Mouse (Mus musculus) forebrain, embryonic 15.5 days (tissue): ENCODE measurements at regions not wholly inside any gene's neighbourhood (a gene's known extent, or its start where the extent isn't known, plus 50 kb on each side); places are given as distances from the start of the nearest gene placed in this dataset.
A peak's percentile ranks its signal among the peaks of the same experiment; 100 is the strongest.

Experiments
- ATAC-seq: fragments of 200-750 bp; cut with Nextera tagmentation; replicated peaks from 2 replicates; pipeline ENCODE4 v1.8.0; 2017; ENCODE audit warnings: mild to moderate bottlenecking, moderate TSS enrichment, moderate library complexity
- H3K27ac ChIP-seq: fragments of 300-500 bp; sonication (generic); replicated peaks from 2 replicates; pipeline ENCODE4 v1.5.1; 2015; ENCODE audit warnings: mild to moderate bottlenecking, inconsistent platforms
- H3K27me3 ChIP-seq: fragments of 300-500 bp; sonication (generic); 2 replicates; pipeline ENCODE4 v1.6.1; 2015; ENCODE audit warnings: inconsistent platforms
- H3K36me3 ChIP-seq: fragments of 300-500 bp; sonication (generic); 2 replicates; pipeline ENCODE4 v1.6.1; 2015; ENCODE audit warnings: mild to moderate bottlenecking, inconsistent platforms
- H3K4me1 ChIP-seq: fragments of 300-500 bp; sonication (generic); 2 replicates; pipeline ENCODE4 v1.6.1; 2015; ENCODE audit warnings: inconsistent platforms
- H3K4me2 ChIP-seq: fragments of 300-500 bp; sonication (generic); replicated peaks from 2 replicates; pipeline ENCODE4 v1.6.1; 2015; ENCODE audit warnings: mild to moderate bottlenecking, inconsistent platforms
- H3K4me3 ChIP-seq: fragments of 300-500 bp; sonication (generic); 2 replicates; pipeline ENCODE4 v1.5.1; 2015; ENCODE audit warnings: mild to moderate bottlenecking, inconsistent platforms
- H3K9ac ChIP-seq: fragments of 300-500 bp; sonication (generic); replicated peaks from 2 replicates; pipeline ENCODE4 v1.6.1; 2015; ENCODE audit warnings: mild to moderate bottlenecking, inconsistent platforms
- H3K9me3 ChIP-seq: fragments of 300-500 bp; sonication (generic); 2 replicates; pipeline ENCODE4 v1.6.1; 2016; ENCODE audit warnings: inconsistent platforms
- WGBS: fragments of 180-500 bp; shearing (Covaris S2); methylation state at CpG from one replicate; pipeline ENCODE4 v1.1.7; 2015; ENCODE audit warnings: mixed read lengths; 5-methylcytosine and 5-hydroxymethylcytosine counted together

GRCm38 (mm10) chr9:41821401-41821800 is 302.7 kb downstream of the Sorl1 start:
- Histone ChIP-seq H3K4me1 (no peaks in the 10 kb centered on the region), H3K4me3 (no peak overlapping the region), H3K4me2 (no peak overlapping the region), H3K36me3 (no peaks in the 10 kb centered on the region), H3K9ac (no peak overlapping the region), H3K9me3 (no peaks in the 10 kb centered on the region), H3K27me3 (no peaks in the 10 kb centered on the region), H3K27ac (no peak overlapping the region)
- no peak for ATAC-seq
- 67% methylated on average over 4 of the region's 4 CpGs for WGBS

GRCm38 (mm10) chr9:41817740-41818461 is 306.2 kb downstream of the Sorl1 start:
- Histone ChIP-seq H3K9me3 (no peaks in the 10 kb centered on the region), H3K4me2 (no peak overlapping the region), H3K9ac (no peak overlapping the region), H3K27me3 (no peaks in the 10 kb centered on the region), H3K4me3 (no peak overlapping the region), H3K36me3 (no peaks in the 10 kb centered on the region), H3K27ac (no peak overlapping the region), H3K4me1 (no peaks in the 10 kb centered on the region)
- 79% methylated on average over 11 of the region's 11 CpGs for WGBS
- no peak for ATAC-seq

GRCm38 (mm10) chr9:41815921-41816320 is 308.2 kb downstream of the Sorl1 start:
- no peaks in the 10 kb centered on the region for H3K9me3 ChIP-seq
- H3K36me3 ChIP-seq: no peaks in the 10 kb centered on the region
- no peak overlapping the region for H3K4me3 ChIP-seq
- no peak overlapping the region for H3K4me2 ChIP-seq
- WGBS: 94% methylated on average over 2 of the region's 2 CpGs
- H3K27me3 ChIP-seq: no peaks in the 10 kb centered on the region
- no peak overlapping the region for H3K9ac ChIP-seq
- no peaks in the 10 kb centered on the region for H3K4me1 ChIP-seq
- no peak overlapping the region for H3K27ac ChIP-seq
- no peak for ATAC-seq

GRCm38 (mm10) chr9:41809291-41809690 is 314.8 kb downstream of the Sorl1 start:
- Histone ChIP-seq H3K4me2 (no peak overlapping the region), H3K27ac (no peak overlapping the region), H3K4me1 (peaks cover 23% of the 10 kb centered on the region), H3K9me3 (no peaks in the 10 kb centered on the region), H3K4me3 (no peak overlapping the region), H3K27me3 (no peaks in the 10 kb centered on the region), H3K9ac (no peak overlapping the region), H3K36me3 (no peaks in the 10 kb centered on the region)
- WGBS: 92% methylated on average over 4 of the region's 4 CpGs
- ATAC-seq: no peak

- Histone ChIP-seq H3K9me3 (no peaks in the 10 kb centered on the region), H3K36me3 (no peaks in the 10 kb centered on the region), H3K27ac (no peak overlapping the region), H3K4me2 (no peak overlapping the region), H3K4me3 (no peak overlapping the region), H3K9ac (no peak overlapping the region), H3K4me1 (peaks cover 28% of the 10 kb centered on the region), H3K27me3 (no peaks in the 10 kb centered on the region)
- no peak for ATAC-seq
- WGBS: 60% methylated on average over 3 of the region's 3 CpGs
Measured at GRCm38 (mm10) chr9:41808791-41809190, 315.3 kb downstream of the Sorl1 start.

- 86% methylated on average over 5 of the region's 5 CpGs for WGBS
- H3K4me2 ChIP-seq: peak overlapping the region; percentile 39
- no peak overlapping the region for H3K9ac ChIP-seq
Measured at GRCm38 (mm10) chr9:41806289-41806621, 317.8 kb downstream of the Sorl1 start.

GRCm38 (mm10) chr9:41805491-41806288 is 318.4 kb downstream of the Sorl1 start:
- ATAC-seq: peak; percentile 62; the same call in 1 of the 2 replicates
- Histone ChIP-seq H3K4me2 (peak overlapping the region; percentile 39), H3K9ac (peak overlapping the region; percentile 22; the same call in 1 of the 2 replicates), H3K36me3 (no peaks in the 10 kb centered on the region), H3K9me3 (no peaks in the 10 kb centered on the region), H3K27ac (peak overlapping the region; percentile 87), H3K27me3 (no peaks in the 10 kb centered on the region), H3K4me1 (peaks cover 34% of the 10 kb centered on the region), H3K4me3 (peak overlapping the region; percentile 24)
- 14% methylated on average over 15 of the region's 15 CpGs for WGBS

More at GRCm38 (mm10) chr9:41806289-41806621, 317.8 kb downstream of the Sorl1 start:
- peak overlapping the region; percentile 87 for H3K27ac ChIP-seq
- no peaks in the 10 kb centered on the region for H3K27me3 ChIP-seq
- peaks cover 34% of the 10 kb centered on the region for H3K4me1 ChIP-seq
- peak overlapping the region; percentile 24; the same call in 1 of the 2 replicates for H3K4me3 ChIP-seq
- ATAC-seq: no peak
- no peaks in the 10 kb centered on the region for H3K36me3 ChIP-seq
- H3K9me3 ChIP-seq: no peaks in the 10 kb centered on the region

GRCm38 (mm10) chr9:41804711-41805331 is 319.3 kb downstream of the Sorl1 start:
- Histone ChIP-seq H3K9ac (peak overlapping the region; percentile 22), H3K9me3 (no peaks in the 10 kb centered on the region), H3K4me2 (peak overlapping the region; percentile 39), H3K27ac (peak overlapping the region; percentile 87), H3K27me3 (no peaks in the 10 kb centered on the region), H3K36me3 (no peaks in the 10 kb centered on the region), H3K4me1 (peaks cover 34% of the 10 kb centered on the region), H3K4me3 (no peak overlapping the region)
- WGBS: 5% methylated on average over 10 of the region's 10 CpGs
- ATAC-seq: peak; percentile 58

- ATAC-seq: 0 out of 2 replicates have a peak, but pooled peaks have one; percentile 36
- no peaks in the 10 kb centered on the region for H3K9me3 ChIP-seq
- H3K27ac ChIP-seq: peak overlapping the region; percentile 87
- peaks cover 34% of the 10 kb centered on the region for H3K4me1 ChIP-seq
- no peaks in the 10 kb centered on the region for H3K36me3 ChIP-seq
- H3K4me2 ChIP-seq: 0 out of 2 replicates have a peak overlapping the region, but pooled peaks have one; percentile 4
- H3K27me3 ChIP-seq: no peaks in the 10 kb centered on the region
- no peak overlapping the region for H3K9ac ChIP-seq
- WGBS: 53% methylated on average over 11 of the region's 11 CpGs
- H3K4me3 ChIP-seq: no peak overlapping the region
Measured at GRCm38 (mm10) chr9:41803680-41804460, 320.2 kb downstream of the Sorl1 start.

- no peaks in the 10 kb centered on the region for H3K36me3 ChIP-seq
- peaks cover 31% of the 10 kb centered on the region for H3K4me1 ChIP-seq
- no peaks in the 10 kb centered on the region for H3K9me3 ChIP-seq
- no peak for ATAC-seq
- WGBS: 89% methylated on average over 4 of the region's 4 CpGs
- no peaks in the 10 kb centered on the region for H3K27me3 ChIP-seq
- no peak overlapping the region for H3K4me2 ChIP-seq
- H3K27ac ChIP-seq: no peak overlapping the region
- H3K4me3 ChIP-seq: no peak overlapping the region
- H3K9ac ChIP-seq: no peak overlapping the region
Measured at GRCm38 (mm10) chr9:41801376-41801775, 322.7 kb downstream of the Sorl1 start.

GRCm38 (mm10) chr9:41792830-41793213 is 331.3 kb downstream of the Sorl1 start:
- Histone ChIP-seq H3K4me3 (no peak overlapping the region), H3K4me2 (no peak overlapping the region), H3K9me3 (no peaks in the 10 kb centered on the region), H3K27ac (peak overlapping the region; percentile 58), H3K4me1 (peaks cover 27% of the 10 kb centered on the region), H3K36me3 (no peaks in the 10 kb centered on the region), H3K27me3 (no peaks in the 10 kb centered on the region), H3K9ac (no peak overlapping the region)
- peak; percentile 56 for ATAC-seq
- 40% methylated on average over 6 of the region's 6 CpGs for WGBS
